Mouse (Mus musculus) liver, embryonic 14.5 days (tissue): ENCODE measurements at regions not wholly inside any gene's neighbourhood (a gene's known extent, or its start where the extent isn't known, plus 50 kb on each side); places are given as distances from the start of the nearest gene placed in this dataset.

Source experiments
- CTCF ChIP-seq: IDR thresholded peaks from 2 replicates; pipeline ENCODE4 v1.5.1; 2016; ENCODE audit warnings: antibody characterized with exemption, low read depth, control low read depth
- EP300 ChIP-seq: IDR thresholded peaks from 2 replicates; pipeline ENCODE4 v1.6.1; 2016; ENCODE audit warnings: antibody characterized with exemption, low read depth

DNA sequence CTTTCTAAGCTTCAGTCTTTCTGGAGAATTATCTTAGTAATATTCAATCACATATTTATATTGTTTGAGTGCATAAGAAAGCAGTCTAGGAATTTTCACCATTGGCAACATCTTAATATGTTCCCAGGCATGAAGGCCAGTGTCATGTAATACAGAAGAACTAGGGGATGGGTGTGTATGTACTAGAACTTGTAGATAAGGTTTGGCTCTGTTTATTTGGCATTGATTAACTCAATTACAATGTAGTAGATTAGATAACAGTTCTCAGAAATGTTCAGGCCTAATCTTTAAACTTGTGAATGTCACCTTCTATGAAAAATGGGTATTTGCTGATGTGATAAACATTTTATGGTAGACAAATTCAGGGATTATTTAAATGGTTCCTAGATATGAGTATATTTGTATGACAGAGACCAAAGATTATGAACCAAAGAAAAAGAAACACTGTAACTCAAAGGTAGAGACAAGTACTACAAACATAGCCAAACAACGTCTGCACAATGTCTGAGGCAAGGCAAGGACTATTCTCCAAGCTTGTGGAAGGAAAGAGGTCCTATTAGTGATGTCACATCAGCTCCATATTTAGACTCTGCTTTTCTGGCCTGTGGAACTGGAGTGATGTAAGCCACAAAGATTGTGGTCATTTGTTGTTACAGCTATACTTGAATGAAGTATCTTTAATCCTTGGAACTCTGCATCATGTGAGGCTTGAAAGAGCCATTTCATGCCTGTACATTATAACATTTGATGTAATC lies 1924.8 kb upstream of the Nudt12 start:
- TF ChIP-seq EP300 (no peak), CTCF (no peak)
